Mouse (Mus musculus): ENCODE measurements around the gene Maob.

GRCm38 (mm10) chrX:16836488-16837082, 19.4 kb upstream of the Maob start:
- TF ChIP-seq CTCF (conservative IDR thresholded peaks at IDR 0.05; ENCODE audit: low read length) (no peak), NANOG (IDR thresholded peaks at IDR 0.05; ENCODE audit: borderline replicate concordance, low read length) (no peak), POU5F1 (IDR thresholded peaks at IDR 0.05; ENCODE audit: borderline replicate concordance, low read length) (no peak)

Data from E14TG2a.4 (cell line).